Comparison of ENCODE assay signal across 36 mouse cellular contexts in the genomic region with DNA sequence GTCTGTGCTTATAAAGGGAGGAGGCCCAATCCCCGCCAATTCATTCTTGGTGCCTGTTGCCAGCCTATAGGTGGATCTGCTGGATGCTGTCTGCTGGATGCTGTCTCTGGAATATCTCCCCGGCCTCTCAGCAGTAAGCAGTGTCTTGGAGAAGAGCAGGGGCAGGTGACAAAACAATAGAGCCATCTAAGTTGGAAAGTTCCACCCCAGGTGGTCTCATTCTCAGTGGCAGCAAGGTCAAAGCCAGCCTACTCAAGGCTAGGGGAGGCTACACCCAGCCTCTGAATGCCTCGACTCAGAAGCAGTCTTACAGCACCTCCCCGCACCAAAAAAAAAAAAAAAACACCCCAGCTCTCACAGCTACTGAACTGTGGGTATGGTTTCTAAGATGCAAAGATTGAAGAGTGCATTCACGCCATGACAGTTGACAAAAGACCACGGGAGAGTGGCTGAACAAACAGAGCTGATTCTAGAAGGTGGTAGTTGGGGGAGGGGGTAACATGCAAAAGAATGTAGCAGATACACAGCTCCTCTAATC. TPM values are rescaled to one million over a fixed set of nuclear protein-coding genes. Genes with fewer than 3 reads are reported as not detected.
"Had no signal": no experiment of that assay in that cellular context is flagged by ENCODE, and none has a peak within 500 bp of the region (broad histone marks: within the 10 kb centered on the region; RNA-seq: fewer than 3 reads in every experiment).

No protein-coding gene starts in this region.

- H3K36me3 ChIP-seq: heart, embryonic 13.5 days; heart, embryonic 15.5 days; kidney, embryonic 15.5 days; limb, embryonic 10.5 days; limb, embryonic 12.5 days; liver, embryonic 13.5 days; liver, embryonic 15.5 days had no signal

- H3K4me2 ChIP-seq: heart, embryonic 11.5 days; heart, embryonic 13.5 days; heart, embryonic 15.5 days; hindbrain, embryonic 14.5 days; kidney, embryonic 15.5 days; limb, embryonic 12.5 days; liver, embryonic 11.5 days; liver, embryonic 13.5 days; liver, embryonic 15.5 days had no signal

- H3K27ac ChIP-seq: heart, adult 2 months; heart, embryonic 13.5 days; heart, embryonic 15.5 days; hindbrain, embryonic 14.5 days; hindbrain, postnatal 0 days; kidney, embryonic 15.5 days; kidney, postnatal 0 days; limb, embryonic 10.5 days; limb, embryonic 12.5 days; liver, embryonic 13.5 days; liver, embryonic 15.5 days had no signal

- ATAC-seq: hindbrain, postnatal 0 days; intestine, embryonic 16.5 days had no signal

- H3K4me1 ChIP-seq: heart, embryonic 13.5 days; heart, embryonic 15.5 days; kidney, embryonic 15.5 days; limb, embryonic 10.5 days; limb, embryonic 12.5 days; liver, embryonic 13.5 days; liver, embryonic 15.5 days had no signal

- H3K9ac ChIP-seq: heart, embryonic 13.5 days; heart, embryonic 15.5 days; hindbrain, embryonic 14.5 days; kidney, embryonic 15.5 days; limb, embryonic 12.5 days; liver, embryonic 13.5 days; liver, embryonic 15.5 days had no signal

- H3K4me3 ChIP-seq: heart, adult 2 months; heart, embryonic 13.5 days; heart, embryonic 15.5 days; kidney, embryonic 15.5 days; limb, embryonic 10.5 days; limb, embryonic 12.5 days; liver, embryonic 13.5 days; liver, embryonic 15.5 days had no signal

- H3K27me3 ChIP-seq: heart, embryonic 13.5 days; heart, embryonic 15.5 days; kidney, embryonic 15.5 days; limb, embryonic 12.5 days; liver, embryonic 13.5 days; liver, embryonic 15.5 days had no signal

- H3K9me3 ChIP-seq: heart, embryonic 13.5 days; heart, embryonic 15.5 days; kidney, embryonic 15.5 days; limb, embryonic 10.5 days; limb, embryonic 12.5 days; liver, embryonic 13.5 days; liver, embryonic 15.5 days had no signal

RNA-seq across cellular contexts. Expression of a gene that starts 31.4 kb away (rescaled TPM):
- total RNA-seq: gastrocnemius, adult 18-20 months; gastrocnemius, adult 8-10 months; gastrocnemius, postnatal 14 days; gastrocnemius, postnatal 36 days; heart, adult 2 months; heart, postnatal 14 days; heart, postnatal 36 days; hematopoietic stem cell, adult 5-6 weeks; hindbrain, postnatal 0 days; layer of hippocampus, postnatal 36 days had no signal
- polyA plus RNA-seq: gonadal fat pad, adult 2 months; heart, adult 2 months; heart, embryonic 11.5 days; heart, embryonic 15.5 days; heart, postnatal 0 days; hindbrain, embryonic 11.5 days; hindbrain, embryonic 14.5 days; kidney, adult 2 months; kidney, embryonic 15.5 days; kidney, postnatal 0 days; large intestine, adult 2 months; limb, embryonic 10.5 days; limb, embryonic 12.5 days; limb, embryonic 14.5 days; liver, embryonic 11.5 days; liver, embryonic 13.5 days; liver, embryonic 15.5 days had no signal

RNA-seq across cellular contexts. Expression of a gene that starts 34.7 kb away (rescaled TPM):
- total RNA-seq: gastrocnemius, adult 18-20 months; gastrocnemius, adult 8-10 months; gastrocnemius, postnatal 14 days; gastrocnemius, postnatal 36 days; heart, adult 2 months; heart, postnatal 14 days; heart, postnatal 36 days; hematopoietic stem cell, adult 5-6 weeks; hindbrain, postnatal 0 days; layer of hippocampus, adult 18-20 months; layer of hippocampus, adult 8-10 months; layer of hippocampus, postnatal 14 days; layer of hippocampus, postnatal 36 days; left cerebral cortex, adult 18-20 months; left cerebral cortex, adult 8-10 months; left cerebral cortex, postnatal 10 days; left cerebral cortex, postnatal 25 days had no signal
- polyA plus RNA-seq: gonadal fat pad, adult 2 months; heart, adult 2 months; heart, embryonic 11.5 days; heart, embryonic 13.5 days; heart, embryonic 15.5 days; heart, postnatal 0 days; hindbrain, embryonic 14.5 days; hindbrain, postnatal 0 days; intestine, embryonic 14.5 days; intestine, embryonic 16.5 days; kidney, adult 2 months; kidney, embryonic 15.5 days; kidney, postnatal 0 days; large intestine, adult 2 months; limb, embryonic 10.5 days; limb, embryonic 12.5 days; limb, embryonic 14.5 days; liver, embryonic 11.5 days; liver, embryonic 13.5 days; liver, embryonic 15.5 days had no signal
